Mouse (Mus musculus) R1 (cell line): ENCODE results near the gene Abcg8.
A peak's percentile ranks its signal among the peaks of the same experiment; 100 is the strongest.

Experiments
- DNase-seq: peaks from one replicate; pipeline ENCODE4 v3.0.0-alpha.2; 2018; ENCODE audit warnings: low read depth, low spot score

Abcg8 gene

GRCm38 (mm10) chr17:84658195-84658594 lies 17.9 kb upstream of the Abcg8 start:
- DNase-seq = no peak

GRCm38 (mm10) chr17:84658951-84659350 lies 17.2 kb upstream of the Abcg8 start:
- DNase-seq = no peak

- DNase-seq = no peak
These were observed 11.0 kb upstream of the Abcg8 start for GRCm38 (mm10) chr17:84665053-84665452.

GRCm38 (mm10) chr17:84665691-84666090 lies 10.4 kb upstream of the Abcg8 start:
- no peak for DNase-seq

- DNase-seq = no peak
These were observed 8.3 kb upstream of the Abcg8 start for GRCm38 (mm10) chr17:84667848-84668247.

GRCm38 (mm10) chr17:84672376-84673369 lies 3.4 kb upstream of the Abcg8 start:
- DNase-seq = no peak

- no peak for DNase-seq
These were observed 2.1 kb upstream of the Abcg8 start for GRCm38 (mm10) chr17:84674048-84674447.

- DNase-seq = no peak
These were observed 898 bp upstream of the Abcg8 start for GRCm38 (mm10) chr17:84675204-84675603.

GRCm38 (mm10) chr17:84677595-84677994 lies 1.5 kb downstream of the Abcg8 start:
- no peak for DNase-seq

- no peak for DNase-seq
These were observed 5.6 kb downstream of the Abcg8 start for GRCm38 (mm10) chr17:84681670-84682069.

GRCm38 (mm10) chr17:84682734-84683717 lies 6.9 kb downstream of the Abcg8 start, which contains the start of gene Abcg5:
Gene Abcg5 (minus strand): TSS chr17:84683011.
- DNase-seq = no peak

- no peak for DNase-seq
These were observed 8.2 kb downstream of the Abcg8 start for GRCm38 (mm10) chr17:84684284-84684683.

- DNase-seq = no peak
These were observed 9.2 kb downstream of the Abcg8 start for GRCm38 (mm10) chr17:84685286-84685685.

- no peak for DNase-seq
These were observed 11.9 kb downstream of the Abcg8 start for GRCm38 (mm10) chr17:84687994-84688393.

- DNase-seq = no peak
These were observed 12.7 kb downstream of the Abcg8 start for GRCm38 (mm10) chr17:84688834-84689233.

- no peak for DNase-seq
These were observed 13.2 kb downstream of the Abcg8 start for GRCm38 (mm10) chr17:84689316-84689715.

GRCm38 (mm10) chr17:84690111-84690510 lies 14.0 kb downstream of the Abcg8 start:
- no peak for DNase-seq

- DNase-seq = no peak
These were observed 17.6 kb downstream of the Abcg8 start for GRCm38 (mm10) chr17:84693741-84694140.

GRCm38 (mm10) chr17:84696537-84696936 lies 20.4 kb downstream of the Abcg8 start:
- no peak for DNase-seq

- DNase-seq = peak; percentile 73
These were observed 22.6 kb downstream of the Abcg8 start for GRCm38 (mm10) chr17:84698727-84699126.

- peak; percentile 59 for DNase-seq
These were observed 31.3 kb downstream of the Abcg8 start for GRCm38 (mm10) chr17:84707407-84707806.

GRCm38 (mm10) chr17:84708818-84709217 lies 32.7 kb downstream of the Abcg8 start:
- no peak for DNase-seq
